Mouse (Mus musculus) CH12.LX (cell line): ENCODE results near the gene Syndig1. TPM values are rescaled to one million over a fixed set of nuclear protein-coding genes. Genes with fewer than 3 reads are reported as not detected.

ENCODE experiments used
- DNase-seq: peaks from one replicate; pipeline ENCODE4 v3.0.0-alpha.2; 2013; ENCODE audit errors: extremely low read depth
- H3K27ac ChIP-seq: 2 replicates; pipeline ENCODE4 v1.5.1; 2012; ENCODE audit warnings: low read depth, mild to moderate bottlenecking, control low read depth, moderate library complexity; ENCODE audit not compliant: insufficient read depth
- H3K27me3 ChIP-seq: replicated peaks from 2 replicates; pipeline ENCODE3; 2012; ENCODE audit warnings: inconsistent platforms
- H3K36me3 ChIP-seq, 2 experiments: replicated peaks in 1 of 2; 2 replicates each; pipeline versions ENCODE3 to v1.6.1; 2012; ENCODE audit warnings: inconsistent platforms in 1 of 2, low read length in 1 of 2, mild to moderate bottlenecking in 1 of 2, mixed read lengths in 1 of 2, moderate library complexity in 1 of 2; ENCODE audit not compliant: control insufficient read depth in 1 of 2, insufficient read depth in 1 of 2
- H3K4me1 ChIP-seq, 2 experiments: 2 replicates each; pipeline ENCODE4 v1.6.1; 2012; ENCODE audit warnings: inconsistent platforms in 1 of 2, moderate library complexity in 1 of 2; ENCODE audit not compliant: insufficient read depth in 2 of 2, control insufficient read depth in 1 of 2
- H3K4me2 ChIP-seq: 2 replicates; pipeline ENCODE4 v1.6.1; 2012; ENCODE audit warnings: low read depth, mild to moderate bottlenecking, control low read depth; ENCODE audit not compliant: poor library complexity, insufficient read depth, severe bottlenecking
- H3K4me3 ChIP-seq, 3 experiments: fragments of 150-350 bp in 1 of 3; sonication (generic) in 1 of 3; replicated peaks in 1 of 3; 2 replicates each; pipeline versions ENCODE3 to v1.5.1; 2011 to 2012; ENCODE audit warnings: low read depth in 2 of 3, low read length in 2 of 3, mild to moderate bottlenecking in 2 of 3, moderate library complexity in 2 of 3, control low read depth in 1 of 3, improper control_type of control experiment in 1 of 3, inconsistent platforms in 1 of 3, mixed read lengths in 1 of 3; ENCODE audit not compliant: poor library complexity in 1 of 3
- H3K79me2 ChIP-seq: replicated peaks from 2 replicates; pipeline ENCODE4 v1.6.1; 2012; ENCODE audit warnings: mild to moderate bottlenecking, moderate library complexity; ENCODE audit not compliant: control insufficient read depth, poor library complexity, insufficient read depth, severe bottlenecking; ENCODE audit errors: extremely low read depth
- H3K9ac ChIP-seq: 2 replicates; pipeline ENCODE4 v1.6.1; 2012; ENCODE audit warnings: low read depth, mild to moderate bottlenecking, control low read depth, moderate library complexity; ENCODE audit not compliant: insufficient read depth
- H3K9me3 ChIP-seq: replicated peaks from 2 replicates; pipeline ENCODE3; 2012; ENCODE audit warnings: low read length, inconsistent platforms, mixed read lengths
- BHLHE40 ChIP-seq: IDR thresholded peaks from 2 replicates; pipeline ENCODE4 v1.6.1; 2011; ENCODE audit warnings: mild to moderate bottlenecking, low read depth, low read length, improper control_type of control experiment
- KAT2A ChIP-seq: IDR thresholded peaks from 2 replicates; pipeline ENCODE4 v1.6.1; 2012; ENCODE audit warnings: low read length, improper control_type of control experiment, inconsistent platforms; ENCODE audit not compliant: insufficient replicate concordance
- MAFK ChIP-seq: IDR thresholded peaks from 2 replicates; pipeline ENCODE4 v1.6.1; 2011; ENCODE audit warnings: low read length, improper control_type of control experiment; ENCODE audit not compliant: insufficient replicate concordance
- MXI1 ChIP-seq: IDR thresholded peaks from 2 replicates; pipeline ENCODE4 v1.6.1; 2011; ENCODE audit warnings: mild to moderate bottlenecking, low read depth, low read length, improper control_type of control experiment
- NELFE ChIP-seq: IDR thresholded peaks from 2 replicates; pipeline ENCODE4 v1.6.1; 2011; ENCODE audit warnings: low read depth, low read length, improper control_type of control experiment
- RCOR1 ChIP-seq: conservative IDR thresholded peaks from 2 replicates; pipeline ENCODE4 v1.6.1; 2012; ENCODE audit warnings: low read depth, mild to moderate bottlenecking, inconsistent platforms, low read length, improper control_type of control experiment
- SIN3A ChIP-seq: IDR thresholded peaks from 2 replicates; pipeline ENCODE4 v1.6.1; 2012; ENCODE audit warnings: low read length, improper control_type of control experiment, inconsistent platforms
- SMC3 ChIP-seq: IDR thresholded peaks from 2 replicates; pipeline ENCODE4 v1.6.1; 2011; ENCODE audit warnings: low read depth, low read length, improper control_type of control experiment
- TBP ChIP-seq: conservative IDR thresholded peaks from 2 replicates; pipeline ENCODE4 v1.6.1; 2011; ENCODE audit warnings: low read depth, low read length, improper control_type of control experiment
- USF2 ChIP-seq: conservative IDR thresholded peaks from 2 replicates; pipeline ENCODE4 v1.6.1; 2011; ENCODE audit warnings: low read depth, low read length, improper control_type of control experiment
- ZC3H11A ChIP-seq: IDR thresholded peaks from 2 replicates; pipeline ENCODE4 v1.6.1; 2012; ENCODE audit warnings: low read depth, mild to moderate bottlenecking, inconsistent platforms, low read length, improper control_type of control experiment
- dilution Hi-C: fragments of 300-500 bp; cut with MboI; formaldehyde crosslinking; loops from 2 replicates; pipeline ENCODE4 v1.14.3; 2020; ENCODE audit warnings: low sequenced_read_pairs; ENCODE audit not compliant: extremely low pct_unique_long_range_greater_than_20kb, extremely low pct_ligation_motif_present
- in situ Hi-C: fragments of 300-500 bp; cut with MboI; formaldehyde crosslinking; loops from 3 replicates; pipeline ENCODE4 v1.14.3; 2019; ENCODE audit warnings: low sequenced_read_pairs, low pct_ligation_motif_present, low pct_unique_long_range_greater_than_20kb, mixed read lengths
- polyA plus RNA-seq: library from polyadenylated mRNA; unstranded; fragments of >175 nt; gene quantifications from 2 replicates; pipeline ENCODE4 v1.2.1, GENCODE M21; 2012; ENCODE audit warnings: low read depth; ENCODE audit not compliant: insufficient read length
- total RNA-seq, 2 experiments: library from RNA; depleted of rRNA; stranded (reverse); fragments of 300-350 nt in 1 of 2; fragments of >200 nt in 1 of 2; gene quantifications; 2 replicates each; pipeline ENCODE4 v1.2.3; 2012 to 2014

The Syndig1 gene
- total and polyA plus RNA-seq, 3 experiments = not detected

- Histone ChIP-seq H3K27me3 (no peaks in the 10 kb centered on the region), H3K4me2 (no peak overlapping the region), H3K9me3 (no peaks in the 10 kb centered on the region), H3K79me2 (no peaks in the 10 kb centered on the region), H3K27ac (no peak overlapping the region), H3K36me3 (no peaks in the 10 kb centered on the region), H3K9ac (no peak overlapping the region), H3K4me1 (no peaks in the 10 kb centered on the region), H3K4me3 (no peak overlapping the region)
- no peak for TF ChIP-seq MAFK
- 0 out of 2 replicates have a peak, but pooled peaks have one; percentile 2 for TF ChIP-seq SMC3
- DNase-seq = no peak
- dilution Hi-C loops = no loop called here
- in situ Hi-C loops = no loop called here
Observed at GRCm38 (mm10) chr2:149998373-149999108, 169.5 kb downstream of the Syndig1 start.

GRCm38 (mm10) chr2:150000564-150000963 is 171.6 kb downstream of the Syndig1 start:
- Histone ChIP-seq H3K9me3 (no peaks in the 10 kb centered on the region), H3K27me3 (no peaks in the 10 kb centered on the region), H3K27ac (no peak overlapping the region), H3K4me1 (no peaks in the 10 kb centered on the region), H3K4me2 (no peak overlapping the region), H3K9ac (no peak overlapping the region), H3K36me3 (no peaks in the 10 kb centered on the region), H3K79me2 (no peaks in the 10 kb centered on the region), H3K4me3 (no peak overlapping the region)
- in situ Hi-C loops (no loop called here), dilution Hi-C loops (no loop called here)
- no peak for TF ChIP-seq RCOR1
- TF ChIP-seq MXI1 = no peak
- TF ChIP-seq NELFE = no peak
- no peak for TF ChIP-seq KAT2A
- no peak for TF ChIP-seq SIN3A
- DNase-seq = no peak

- Histone ChIP-seq H3K79me2 (no peaks in the 10 kb centered on the region), H3K27ac (no peak overlapping the region), H3K4me3 (no peak overlapping the region), H3K4me1 (no peaks in the 10 kb centered on the region), H3K9ac (no peak overlapping the region), H3K36me3 (no peaks in the 10 kb centered on the region), H3K4me2 (no peak overlapping the region), H3K9me3 (no peaks in the 10 kb centered on the region), H3K27me3 (no peaks in the 10 kb centered on the region)
- in situ Hi-C loops = no loop called here
- no peak for DNase-seq
- TF ChIP-seq ZC3H11A (no peak), TBP (no peak), BHLHE40 (no peak), USF2 (no peak)
- dilution Hi-C loops = no loop called here
Observed at GRCm38 (mm10) chr2:150003499-150003898, 174.5 kb downstream of the Syndig1 start.
